Mouse (Mus musculus) megakaryocyte, embryonic 14.5 days (primary cell): ENCODE data around the gene Zfp804a.

Source experiments
- FLI1 ChIP-seq: IDR thresholded peaks from 2 replicates; pipeline ENCODE4 v1.6.1; 2012; ENCODE audit warnings: low read length, inconsistent platforms, mixed read lengths
- GATA1 ChIP-seq: IDR thresholded peaks from 3 replicates; pipeline ENCODE4 v1.6.1; 2012; ENCODE audit warnings: mixed read lengths, low read length, inconsistent platforms, borderline replicate concordance

- TF ChIP-seq GATA1 (no peak), FLI1 (no peak)
Measured at GRCm38 (mm10) chr2:82078287-82078994, 25.4 kb downstream of the Zfp804a start.
